Mouse (Mus musculus): ENCODE measurements around the gene Lzts2.

The Lzts2 gene

GRCm38 (mm10) chr19:45054892-45055690 lies 40.9 kb downstream of the Lzts2 start:
- DNase-seq, result no peak

GRCm38 (mm10) chr19:45056364-45056763 lies 42.1 kb downstream of the Lzts2 start:
- DNase-seq, result peak; percentile 49

DNA sequence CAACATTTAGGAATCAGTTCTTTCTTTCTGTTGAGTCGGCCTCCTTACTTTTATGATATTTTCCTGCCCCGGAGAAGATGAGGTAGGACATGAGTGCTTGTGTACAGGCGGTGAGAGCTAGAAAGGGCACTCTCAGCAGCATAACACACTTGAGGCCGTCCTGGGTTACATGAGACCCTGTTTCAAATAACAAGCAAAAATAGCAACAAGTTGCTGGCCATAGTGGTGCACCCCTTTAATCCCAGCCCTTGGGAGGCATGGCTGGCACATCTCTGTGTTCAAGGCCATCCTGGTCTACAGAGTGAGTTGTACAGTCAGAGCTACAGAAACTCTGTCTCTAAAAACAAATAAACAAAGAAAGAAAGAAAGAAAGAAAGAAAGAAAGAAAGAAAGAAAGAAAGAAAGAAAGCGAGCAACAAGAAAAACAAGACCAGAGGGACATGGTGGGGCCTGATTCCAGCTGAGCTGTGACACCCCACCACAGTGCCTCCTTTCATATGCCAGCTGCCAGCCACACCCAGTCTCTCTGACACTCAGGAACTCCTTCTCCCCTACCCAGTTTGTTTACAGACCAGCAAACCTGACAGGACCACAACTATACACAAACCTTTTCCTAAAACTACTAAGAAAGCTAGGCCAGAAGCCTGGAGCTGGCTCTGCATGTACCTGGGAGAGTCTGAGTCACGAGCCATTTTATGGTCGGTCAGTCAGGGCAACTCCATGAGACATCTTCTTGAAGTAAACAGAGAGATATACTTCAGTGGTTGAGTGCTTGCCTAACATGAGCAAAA lies 42.9 kb downstream of the Lzts2 start:
- peak; percentile 74 for DNase-seq

- no peak for DNase-seq
These were observed 43.5 kb downstream of the Lzts2 start for GRCm38 (mm10) chr19:45057724-45058112.

DNA sequence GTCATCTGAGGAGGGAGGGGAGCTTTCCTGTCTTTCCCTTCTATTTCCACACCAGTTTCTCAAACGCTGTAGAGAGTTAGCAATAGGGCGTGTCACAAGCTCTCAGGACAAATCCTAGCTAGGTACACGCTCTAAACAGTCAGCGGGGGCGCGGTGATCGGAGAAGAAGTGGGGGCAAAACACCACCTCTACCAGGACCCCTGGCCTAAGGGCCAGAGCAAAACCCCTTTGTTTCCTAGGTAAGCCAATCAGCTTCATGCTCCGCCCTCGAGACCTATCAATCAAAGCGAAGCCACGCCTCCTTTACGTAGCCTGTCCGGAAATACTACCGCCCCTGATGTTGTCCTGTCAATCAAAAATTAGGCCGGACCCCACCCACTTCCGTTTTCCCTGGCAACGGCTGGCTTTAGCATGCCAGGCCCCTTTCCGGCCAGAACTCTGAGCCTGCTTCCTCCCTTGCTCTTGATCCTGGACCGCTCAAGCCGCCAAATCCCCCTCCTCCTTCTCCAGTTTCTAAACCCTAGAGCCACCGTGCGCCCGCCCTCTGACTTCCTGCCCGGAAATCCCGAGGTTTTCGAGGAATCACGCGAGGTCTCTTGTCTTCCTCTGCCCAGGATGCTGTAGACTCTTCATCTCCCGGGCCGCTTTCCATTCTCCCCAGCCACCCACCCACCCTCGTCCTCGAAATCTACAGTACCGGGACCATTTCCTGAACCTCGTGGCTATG lies 44.1 kb downstream of the Lzts2 start:
- DNase-seq, result peak; percentile 92

DNA sequence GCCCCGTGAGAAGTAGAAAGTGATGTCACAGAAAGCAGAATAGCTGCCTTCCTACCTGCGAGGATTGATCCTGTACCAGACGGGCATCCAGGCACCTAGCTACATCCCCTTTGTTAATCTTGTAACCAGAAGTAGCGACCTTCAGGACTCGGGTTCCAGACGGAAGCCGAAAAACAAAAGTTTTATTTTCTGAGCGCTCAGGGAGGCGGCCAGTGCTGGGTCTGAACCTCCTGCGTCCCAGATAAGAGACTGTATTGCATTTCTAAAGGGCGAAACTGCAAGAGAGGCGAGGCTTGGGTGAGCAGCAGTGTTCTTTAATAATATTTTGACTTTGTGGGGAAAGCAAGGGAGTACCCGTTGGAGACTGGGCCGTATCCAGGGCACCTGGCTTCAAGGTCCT lies 44.6 kb downstream of the Lzts2 start:
- DNase-seq, result no peak

- peak; percentile 64 for DNase-seq
These were observed 49.5 kb downstream of the Lzts2 start for GRCm38 (mm10) chr19:45063565-45064292.

DNA sequence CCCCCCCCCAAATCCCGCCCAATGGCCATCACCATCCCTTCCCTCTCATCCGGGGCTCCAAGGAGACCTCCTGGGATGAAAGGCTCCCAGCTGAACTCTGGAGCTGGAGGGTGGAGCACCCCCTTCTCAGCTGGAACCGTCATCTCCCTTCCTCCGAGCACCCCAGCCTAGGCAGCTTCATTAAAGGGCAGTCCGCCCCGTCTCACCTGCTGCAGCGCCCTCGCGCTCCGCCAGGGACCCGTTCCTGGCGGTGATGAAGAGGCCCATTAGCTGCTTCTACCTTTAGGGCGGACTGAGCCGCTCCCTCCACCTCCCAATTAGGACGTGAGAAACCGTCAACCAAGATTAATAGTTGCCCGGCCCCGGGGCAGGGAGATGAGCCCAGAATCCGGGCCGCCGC lies 51.0 kb downstream of the Lzts2 start:
- DNase-seq, result no peak

DNA sequence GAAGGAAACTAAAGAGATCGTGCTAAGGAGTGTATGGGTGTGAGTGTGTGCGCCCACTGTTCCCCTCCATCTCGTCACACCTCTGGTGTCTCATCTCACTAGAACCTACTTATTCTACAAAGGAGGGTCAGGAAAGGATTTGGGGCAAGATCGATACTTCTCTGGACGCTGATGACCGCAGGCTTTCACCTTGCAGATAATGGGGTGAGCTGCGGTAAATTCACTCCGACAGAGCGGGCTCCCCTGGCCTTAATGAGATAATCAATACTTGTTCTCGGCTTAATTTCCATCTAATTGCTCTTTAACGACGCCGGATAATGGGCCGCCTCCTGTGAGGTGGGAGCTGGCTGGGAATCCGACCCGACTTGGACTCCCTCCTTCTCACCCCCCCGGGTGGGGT lies 53.0 kb downstream of the Lzts2 start:
- no peak for DNase-seq

DNA sequence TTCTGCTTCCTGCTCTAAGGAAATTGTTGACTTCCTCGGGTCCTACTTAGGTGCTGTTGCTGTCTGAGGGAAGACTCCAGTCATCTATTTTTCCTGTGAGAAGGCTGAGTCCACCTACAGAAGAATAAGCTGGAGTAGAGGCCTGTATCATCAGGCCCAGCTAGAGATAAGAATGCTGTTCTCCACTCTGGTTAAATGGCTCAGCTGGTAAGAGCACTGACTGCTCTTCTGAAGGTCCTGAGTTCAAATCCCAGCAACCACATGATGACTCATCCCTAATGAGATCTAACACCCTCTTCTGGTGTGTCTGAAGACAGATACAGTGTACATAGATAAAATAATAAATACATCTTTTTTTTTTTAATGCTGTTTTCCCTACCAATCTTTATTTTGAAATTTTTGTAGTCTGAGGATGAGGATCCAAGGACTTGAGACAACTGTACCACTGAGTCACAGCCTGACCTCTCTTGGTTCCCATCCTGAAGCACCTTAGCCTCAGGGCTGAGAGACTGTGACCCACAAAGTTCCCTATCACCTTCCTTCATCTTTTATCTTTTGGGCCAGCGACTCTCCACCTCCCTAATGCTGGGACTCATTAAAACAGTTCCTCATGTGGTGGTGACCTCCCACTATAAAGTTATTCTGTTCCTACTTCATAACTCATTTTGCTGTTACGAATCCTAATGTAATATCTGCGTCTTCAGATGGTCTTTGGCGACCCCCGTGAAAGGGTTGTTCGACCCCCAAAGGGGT lies 53.7 kb downstream of the Lzts2 start:
- no peak for DNase-seq

- DNase-seq, result peak; percentile 90
These were observed 59.8 kb downstream of the Lzts2 start for GRCm38 (mm10) chr19:45073871-45074542.

- peak; percentile 93 for DNase-seq
These were observed 60.5 kb downstream of the Lzts2 start, which contains the start of gene Kazald1 for GRCm38 (mm10) chr19:45074580-45075322. Gene Kazald1 (plus strand): TSS chr19:45075241.

DNA sequence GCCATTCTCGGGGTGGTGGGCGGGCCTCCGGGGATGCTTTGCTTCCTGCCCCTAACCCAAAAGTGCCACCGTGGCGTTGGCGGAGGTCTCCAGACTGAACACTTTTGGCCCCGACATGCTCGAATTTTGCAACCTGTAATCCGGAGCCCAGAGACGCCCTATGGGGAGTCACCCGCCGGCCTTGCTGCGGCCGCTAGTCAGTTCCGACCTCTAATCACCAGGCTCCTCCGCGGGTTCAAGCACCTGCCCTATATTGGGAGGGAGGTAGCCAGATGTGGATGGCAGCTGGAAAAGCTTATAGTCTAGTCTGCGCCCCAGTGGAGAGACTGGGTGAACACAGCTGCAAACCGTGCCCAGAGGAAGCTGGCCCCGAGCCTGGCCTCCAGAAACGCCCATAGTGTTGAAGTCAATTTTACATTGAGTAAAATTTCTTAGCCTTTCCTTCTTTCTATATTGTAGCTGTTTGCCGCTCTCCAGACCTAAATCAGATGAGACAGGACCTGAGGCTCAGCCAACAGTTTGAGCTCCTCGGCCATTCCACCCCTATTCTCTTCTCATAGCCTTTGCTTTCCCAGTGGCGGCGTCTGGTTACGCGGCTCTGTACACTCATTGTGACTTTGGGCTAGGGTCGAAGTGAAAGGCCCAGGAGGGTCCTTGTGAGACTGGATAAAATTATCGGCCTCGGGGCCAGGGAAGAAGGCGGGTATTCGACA lies 61.3 kb downstream of the Lzts2 start:
- DNase-seq, result peak; percentile 29

DNA sequence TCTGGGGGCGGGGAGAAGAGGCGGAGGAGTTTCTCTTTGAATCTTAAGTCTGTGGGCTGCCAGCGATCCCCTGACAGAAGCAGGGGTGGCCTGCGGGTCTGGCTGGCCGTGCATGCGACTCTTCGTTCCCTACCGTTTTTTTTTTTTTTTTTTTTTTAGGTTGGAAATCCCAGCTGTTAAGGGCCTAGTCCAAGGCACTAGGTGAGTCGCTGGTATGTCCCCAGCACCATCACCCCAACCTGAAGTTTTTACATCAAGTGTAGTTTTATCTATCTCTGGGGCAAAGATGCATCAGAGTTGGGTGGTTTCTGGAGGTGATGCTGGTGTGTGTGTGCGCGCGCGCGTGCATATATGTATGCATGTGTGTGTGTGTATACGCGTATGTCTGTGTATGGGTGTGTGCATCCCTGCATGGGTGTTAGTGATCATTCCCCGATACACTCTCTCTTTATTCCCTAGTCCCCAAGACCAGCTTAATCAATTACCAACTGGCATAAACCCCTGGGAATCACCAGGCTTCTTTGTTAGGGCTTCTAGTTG lies 61.9 kb downstream of the Lzts2 start:
- no peak for DNase-seq
